Mouse (Mus musculus) ZHBTc4 (cell line): ENCODE data around the gene Galr2.
A peak's percentile ranks its signal among the peaks of the same experiment; 100 is the strongest.
"Not testable (repeated sequence)": the region's sequence is repeated elsewhere in the genome, so short reads cannot be mapped to it uniquely, and the experiment has no call there.

Experiments
- DNase-seq: peaks from one replicate; pipeline ENCODE4 v3.0.0-alpha.2; 2011; ENCODE audit warnings: low read depth, low spot score

The Galr2 gene

DNA sequence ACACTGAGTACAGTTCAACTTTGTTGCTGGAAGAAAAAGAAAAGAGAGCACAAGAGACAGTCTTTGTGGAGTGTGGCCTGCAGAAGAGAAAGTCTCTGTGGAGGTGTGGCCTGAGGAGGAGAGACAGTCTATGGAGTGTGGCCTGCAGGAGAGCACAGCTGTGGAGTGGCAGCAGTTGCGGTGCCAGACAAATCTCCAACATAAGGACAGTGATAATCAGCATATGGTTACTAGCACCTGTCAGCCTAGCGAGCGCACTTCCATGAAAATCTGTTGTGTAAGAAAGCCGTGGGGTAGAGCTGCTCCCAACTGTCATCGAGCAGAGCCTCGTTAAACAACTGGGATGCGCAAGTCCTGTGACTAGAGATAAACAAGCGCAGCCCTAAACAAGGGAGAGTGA lies 11.2 kb upstream of the Galr2 start:
- no peak for DNase-seq

DNA sequence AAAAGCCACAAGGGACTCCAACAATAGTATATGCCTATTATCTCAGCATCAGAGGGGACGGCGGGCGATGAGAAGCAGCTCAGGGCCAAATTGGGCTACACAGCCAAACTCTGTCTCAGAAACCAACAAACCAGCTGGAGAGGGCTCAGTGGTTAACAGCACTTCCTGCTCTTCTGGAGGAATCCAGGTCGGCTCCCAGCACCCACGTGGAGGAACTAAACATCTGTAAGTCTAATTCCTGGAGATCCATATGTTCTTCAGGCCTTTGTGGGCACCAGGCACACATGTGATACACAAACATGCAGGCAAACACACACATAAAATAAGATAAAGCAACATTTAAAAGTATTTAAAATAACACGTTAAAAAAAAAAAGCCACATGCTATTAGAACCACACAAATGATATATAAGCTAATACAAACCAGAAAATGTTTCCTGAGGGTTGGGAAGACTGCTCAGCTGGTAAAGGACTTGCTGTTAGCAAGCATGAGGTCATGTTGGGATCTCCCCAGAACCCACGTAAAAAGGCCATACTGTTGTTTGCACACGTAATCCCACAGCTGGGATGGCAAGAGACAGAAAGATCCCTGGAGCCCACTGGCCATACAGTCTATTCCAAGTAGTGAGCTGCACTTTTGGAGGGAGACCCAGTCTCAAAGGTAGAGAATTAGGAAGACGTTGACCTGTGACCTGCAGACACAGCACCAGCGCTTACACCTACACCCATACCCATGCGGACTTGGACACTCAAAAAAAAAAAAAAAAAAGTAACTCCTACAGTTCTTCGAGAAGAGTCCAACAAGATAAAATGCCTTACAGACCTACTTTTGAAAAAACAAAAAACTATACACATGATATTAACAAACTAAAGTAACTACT lies 7.9 kb upstream of the Galr2 start:
- no peak for DNase-seq

GRCm38 (mm10) chr11:116273469-116274044 lies 7.2 kb upstream of the Galr2 start:
- DNase-seq = no peak

GRCm38 (mm10) chr11:116274045-116274666 lies 6.6 kb upstream of the Galr2 start, which contains the start of gene Srp68:
Gene Srp68, minus strand, starts transcription at chr11:116274217.
- DNase-seq = peak; percentile 94

GRCm38 (mm10) chr11:116277184-116277583 lies 3.6 kb upstream of the Galr2 start:
- DNase-seq = not testable (repeated sequence)

GRCm38 (mm10) chr11:116281671-116282070 lies 932 bp downstream of the Galr2 start:
- no peak for DNase-seq

DNA sequence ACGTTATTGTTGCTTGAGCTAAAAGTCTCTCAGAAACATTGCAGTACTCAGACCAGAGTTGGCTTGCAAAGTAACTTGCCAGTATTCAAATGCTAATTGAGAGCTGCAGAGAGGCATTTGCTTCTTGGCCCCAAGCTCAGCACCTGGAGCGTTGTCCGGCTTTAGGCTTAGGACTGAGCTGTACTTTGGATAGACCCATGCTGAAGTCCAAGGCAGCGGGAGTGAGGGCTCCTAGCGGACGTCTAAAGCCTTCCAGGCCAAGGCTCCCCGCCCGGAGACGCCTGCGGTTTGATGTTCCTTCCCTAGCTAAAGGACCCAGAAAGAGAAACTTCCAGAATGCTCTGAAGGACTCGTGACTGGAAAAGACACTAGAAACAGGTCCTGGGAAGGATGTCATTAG lies 1.4 kb downstream of the Galr2 start:
- peak; percentile 77 for DNase-seq

- DNase-seq = peak; percentile 58
These were observed 2.3 kb downstream of the Galr2 start for GRCm38 (mm10) chr11:116282912-116283521.

GRCm38 (mm10) chr11:116283982-116284381 lies 3.2 kb downstream of the Galr2 start:
- DNase-seq = no peak

DNA sequence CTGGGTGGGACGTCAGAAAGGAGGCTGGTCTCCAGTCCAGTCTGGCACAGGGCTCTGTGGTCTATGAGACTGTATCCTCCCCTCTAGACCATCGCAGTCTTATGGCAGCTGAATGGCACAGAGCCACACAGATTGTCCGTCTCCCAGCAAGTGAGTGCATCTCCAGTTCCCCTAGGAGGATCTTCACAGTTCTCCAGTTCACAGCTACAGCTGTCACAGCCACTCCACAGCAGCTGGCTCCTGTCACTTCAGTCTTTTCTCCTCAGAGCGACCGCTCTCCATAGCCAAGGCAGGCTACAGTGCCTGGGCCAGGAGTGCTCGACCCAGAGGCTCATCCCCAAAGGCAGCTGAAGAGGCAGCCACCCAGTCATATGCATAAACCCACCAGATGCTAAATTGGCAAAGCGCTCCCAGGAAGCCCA lies 5.0 kb downstream of the Galr2 start:
- DNase-seq = no peak

DNA sequence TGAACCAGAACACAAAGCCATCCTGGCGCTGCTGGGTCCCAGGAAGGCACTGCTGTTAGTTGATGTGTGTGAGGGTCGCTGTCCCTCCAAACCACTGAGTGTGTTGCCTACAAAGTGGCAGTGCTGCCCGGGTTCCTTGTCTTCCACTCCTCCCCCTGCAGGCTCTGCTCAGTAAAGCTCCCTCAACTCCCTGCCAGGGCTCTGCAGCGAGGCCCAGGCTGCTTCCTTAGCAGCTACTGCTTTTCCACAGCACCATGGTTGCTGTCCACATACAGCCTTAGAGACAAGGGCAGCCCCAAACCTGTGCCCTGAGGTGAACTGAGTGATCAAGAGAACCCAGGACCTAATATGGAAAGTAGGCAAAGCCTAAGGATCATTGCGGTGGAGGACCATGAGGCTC lies 6.6 kb downstream of the Galr2 start:
- no peak for DNase-seq

GRCm38 (mm10) chr11:116290556-116290955 lies 9.8 kb downstream of the Galr2 start:
- DNase-seq = no peak

DNA sequence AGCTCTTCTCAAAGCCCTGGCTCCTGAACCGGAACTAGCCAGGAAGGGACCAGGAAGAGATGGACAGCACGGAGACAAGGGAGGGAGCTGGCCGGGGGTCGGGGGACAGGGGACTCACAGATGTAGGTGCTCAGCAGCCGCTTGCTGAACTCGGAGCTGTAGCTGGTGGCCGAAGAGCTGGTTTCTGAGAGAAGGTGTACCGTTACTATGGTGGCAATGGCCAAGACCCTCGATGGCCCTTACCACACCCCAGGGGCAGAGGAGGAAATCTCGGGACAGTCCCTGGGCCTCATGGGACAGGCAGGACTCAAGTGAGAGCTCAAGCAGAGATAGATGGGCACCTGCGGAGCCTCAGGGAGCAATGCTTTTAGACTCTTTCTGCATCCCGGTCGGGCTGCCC lies 11.7 kb downstream of the Galr2 start:
- no peak for DNase-seq

DNA sequence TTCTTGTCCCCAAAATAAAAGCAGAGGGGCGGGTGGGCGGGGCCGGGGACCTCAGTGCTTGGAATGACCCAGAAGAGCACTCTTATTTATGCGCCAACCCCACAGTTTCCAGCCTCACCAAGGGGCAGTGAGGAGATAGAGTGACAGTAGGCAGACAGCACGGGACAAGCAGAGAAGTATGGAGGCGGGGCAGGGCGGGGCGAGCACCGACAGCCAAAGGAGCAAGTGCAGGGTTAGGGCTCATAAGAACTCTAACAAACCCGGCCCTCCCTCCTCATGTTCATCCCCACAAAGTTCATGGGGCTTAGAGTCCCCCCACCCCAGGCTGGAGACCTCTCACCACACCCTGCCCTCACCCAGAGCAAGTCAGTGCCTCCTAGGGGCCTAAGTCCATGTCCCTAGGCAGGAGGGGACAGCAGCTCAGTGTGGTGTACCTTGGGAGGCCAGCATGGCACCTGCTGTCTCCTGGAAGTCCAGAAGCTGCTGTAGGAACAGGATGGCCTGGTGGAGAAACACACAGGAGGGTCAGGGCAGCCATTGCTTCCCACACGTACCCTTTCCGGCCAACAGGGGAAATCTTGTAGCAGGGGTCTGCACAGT lies 12.9 kb downstream of the Galr2 start:
- DNase-seq = no peak

DNA sequence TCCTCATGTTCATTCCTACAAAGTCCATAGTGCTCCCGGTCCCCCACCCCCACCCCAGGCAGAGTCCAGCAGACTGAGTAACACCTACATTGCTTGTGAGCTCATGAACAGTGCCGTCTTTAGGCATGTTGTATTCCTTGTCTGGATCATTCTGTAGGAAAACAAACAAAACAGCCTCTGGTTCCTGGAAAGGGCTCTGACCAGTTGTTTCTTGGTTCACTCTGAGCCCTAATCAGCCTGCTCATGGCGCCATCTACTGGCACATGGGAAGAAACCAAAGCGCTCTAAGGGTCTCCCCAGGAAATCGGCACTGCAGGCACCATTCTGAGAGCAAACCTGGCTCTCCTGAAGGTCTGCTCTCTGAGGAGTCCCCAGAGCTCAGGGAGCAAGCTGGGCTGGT lies 13.6 kb downstream of the Galr2 start:
- peak; percentile 85 for DNase-seq

DNA sequence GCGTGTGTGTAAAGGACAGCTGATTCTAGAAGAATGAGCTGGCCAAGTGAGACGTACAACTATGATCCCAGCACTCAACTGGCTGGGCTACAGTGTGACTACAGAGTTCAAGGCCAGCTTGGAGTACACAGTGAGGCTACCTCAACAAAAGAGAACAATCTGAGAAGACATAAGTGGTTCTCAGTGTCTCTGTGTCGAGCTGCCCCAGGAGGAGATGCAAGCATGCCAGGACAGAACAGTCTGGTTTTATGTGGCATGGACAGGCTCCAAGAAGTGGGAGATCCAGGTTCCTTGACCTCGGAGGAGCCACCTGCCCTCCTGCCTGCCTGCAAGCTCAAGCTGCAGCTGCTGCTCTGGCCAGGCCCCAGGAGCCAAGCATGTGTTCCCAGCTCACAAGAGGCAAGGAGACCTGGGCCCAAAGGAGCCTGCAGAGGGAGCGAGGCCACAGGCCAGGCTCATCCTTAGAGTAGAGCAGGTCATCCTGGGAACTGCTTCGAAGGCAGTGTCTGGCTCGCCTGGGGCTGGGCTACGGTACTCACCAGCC lies 15.5 kb downstream of the Galr2 start:
- DNase-seq = no peak

GRCm38 (mm10) chr11:116297017-116297416 lies 16.3 kb downstream of the Galr2 start:
- DNase-seq = no peak

GRCm38 (mm10) chr11:116298221-116298620 lies 17.5 kb downstream of the Galr2 start:
- DNase-seq = no peak

DNA sequence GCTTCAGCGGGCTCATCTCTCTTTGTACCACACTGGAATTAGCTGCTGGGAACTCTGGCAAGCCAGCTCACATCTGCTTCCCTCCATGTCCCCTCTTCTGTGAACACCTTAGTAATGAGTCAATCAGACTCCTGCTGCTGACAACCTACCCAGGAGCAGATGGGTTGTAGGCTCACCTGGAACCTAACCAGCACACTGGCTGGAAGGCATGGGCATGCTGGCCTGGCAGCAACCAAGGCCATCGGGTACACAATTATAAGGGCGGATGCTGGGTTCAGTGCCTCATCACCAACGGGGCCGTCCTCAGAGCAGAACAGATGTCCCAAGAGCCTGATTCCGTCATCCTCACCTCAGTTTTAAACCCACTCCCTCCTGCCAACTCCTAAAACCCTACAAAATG lies 17.9 kb downstream of the Galr2 start:
- no peak for DNase-seq

DNA sequence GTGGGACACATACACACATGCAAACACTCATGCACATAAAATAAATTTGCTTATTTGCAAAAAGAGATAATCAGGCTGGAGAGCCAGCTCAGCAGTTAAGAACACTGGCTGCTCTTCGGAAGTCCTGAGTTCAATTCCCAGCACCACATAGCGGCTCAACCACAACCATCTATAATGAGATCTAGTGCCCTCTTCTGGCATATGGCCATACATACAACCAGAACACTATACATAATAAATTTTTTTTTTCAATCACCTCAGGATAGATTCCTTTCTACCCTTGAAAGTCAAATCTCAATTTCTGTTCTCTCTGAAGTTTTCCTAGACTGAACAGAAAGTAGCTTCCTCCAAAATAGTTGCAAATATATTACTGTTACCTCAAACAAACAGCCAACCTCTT lies 24.7 kb downstream of the Galr2 start:
- peak; percentile 15 for DNase-seq
